Mouse (Mus musculus) heart, postnatal 0 days (tissue): Measurements from ENCODE around the gene Birc6. TPM values are rescaled to one million over a fixed set of nuclear protein-coding genes. Genes with fewer than 3 reads are reported as not detected.

Source experiments
- ATAC-seq: fragments of 200-750 bp; cut with Nextera tagmentation; 2 replicates; pipeline ENCODE4 v1.8.0; 2017; ENCODE audit warnings: low read depth, moderate number of reproducible peaks, moderate library complexity; ENCODE audit not compliant: insufficient read depth
- DNase-seq: peaks from one replicate; pipeline ENCODE4 v3.0.0-alpha.2; 2016; ENCODE audit warnings: low spot score
- H3K27ac ChIP-seq: fragments of 300-500 bp; sonication (generic); 2 replicates; pipeline ENCODE4 v1.5.1; 2014; ENCODE audit warnings: low read depth, mild to moderate bottlenecking
- H3K27me3 ChIP-seq: fragments of 300-500 bp; sonication (generic); 2 replicates; pipeline ENCODE4 v1.6.1; 2014; ENCODE audit warnings: low read length, mixed read lengths; ENCODE audit not compliant: control insufficient read depth, insufficient read depth
- H3K36me3 ChIP-seq: fragments of 300-500 bp; sonication (generic); replicated peaks from 2 replicates; pipeline ENCODE4 v1.6.1; 2014; ENCODE audit warnings: low read length, mixed read lengths; ENCODE audit not compliant: control insufficient read depth, insufficient read depth
- H3K4me1 ChIP-seq: fragments of 300-500 bp; sonication (generic); 2 replicates; pipeline ENCODE4 v1.6.1; 2014; ENCODE audit warnings: antibody characterized with exemption; ENCODE audit not compliant: control insufficient read depth, insufficient read depth
- H3K4me2 ChIP-seq: fragments of 300-500 bp; sonication (generic); 2 replicates; pipeline ENCODE4 v1.6.1; 2014; ENCODE audit warnings: low read depth, mild to moderate bottlenecking, low read length, moderate library complexity
- H3K4me3 ChIP-seq: fragments of 300-500 bp; sonication (generic); 2 replicates; pipeline ENCODE4 v1.5.1; 2014; ENCODE audit warnings: low read depth, low read length
- H3K9ac ChIP-seq: fragments of 300-500 bp; sonication (generic); replicated peaks from 2 replicates; pipeline ENCODE4 v1.6.1; 2014; ENCODE audit warnings: low read depth, low read length, mixed read lengths
- H3K9me3 ChIP-seq: fragments of 300-500 bp; sonication (generic); replicated peaks from 2 replicates; pipeline ENCODE4 v1.6.1; 2016; ENCODE audit warnings: low read length; ENCODE audit not compliant: control insufficient read depth
- CTCF ChIP-seq: IDR thresholded peaks from 2 replicates; pipeline ENCODE4 v1.5.1; 2016; ENCODE audit warnings: antibody characterized with exemption, control low read depth, low read depth
- EP300 ChIP-seq: IDR thresholded peaks from 2 replicates; pipeline ENCODE4 v1.6.1; 2016; ENCODE audit warnings: antibody characterized with exemption, low read depth
- WGBS: fragments of 180-500 bp; shearing (Covaris S2); extraction: QIAGEN DNeasy Blood & Tissue Kit; methylation state at CpG from one replicate; pipeline ENCODE4 v1.1.7; 2014; 5-methylcytosine and 5-hydroxymethylcytosine counted together
- polyA plus RNA-seq: library from polyadenylated mRNA; unstranded; fragments of >200 nt; fragmentation: Nextera tagmentation; extraction: Ambion mirVana; gene quantifications from 2 replicates; pipeline ENCODE4 v1.2.1, GENCODE M21; 2015
- total RNA-seq: library from RNA; depleted of rRNA; stranded (reverse); fragments of >200 nt; gene quantifications from 2 replicates; pipeline ENCODE4 v1.2.3, GENCODE M21; 2014; ENCODE audit warnings: low replicate concordance

The Birc6 gene
- total and polyA plus RNA-seq, 2 experiments from 2014 or later = 63.5 to 101 TPM

DNA sequence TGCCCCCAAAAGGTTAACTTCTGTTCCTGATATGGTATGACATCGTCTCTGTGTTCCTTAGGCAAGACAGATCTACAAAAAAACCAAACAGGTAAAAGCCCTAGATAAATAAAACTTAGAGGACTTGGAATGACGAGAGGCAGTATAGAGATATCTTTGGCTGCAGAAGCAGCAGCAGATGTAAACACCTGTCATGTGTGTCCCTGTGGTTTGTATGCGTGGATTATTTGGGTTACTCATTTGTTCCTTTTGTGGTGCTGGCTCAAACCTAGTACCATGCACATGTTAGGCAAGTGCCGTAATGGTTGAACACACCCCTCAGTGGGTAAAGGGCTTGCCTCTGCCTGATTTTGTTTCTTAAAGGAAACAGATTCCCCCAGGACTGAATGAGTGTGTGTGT is 27.9 kb upstream of the Birc6 start:
- Histone ChIP-seq H3K27ac (no peak overlapping the region), H3K36me3 (peaks cover 45% of the 10 kb centered on the region), H3K4me3 (no peak overlapping the region), H3K9me3 (no peaks in the 10 kb centered on the region), H3K4me1 (no peaks in the 10 kb centered on the region), H3K9ac (no peak overlapping the region), H3K27me3 (no peaks in the 10 kb centered on the region), H3K4me2 (no peak overlapping the region)
- WGBS = 77% methylated on average over 4 of the region's 4 CpGs
- DNase-seq = no peak
- no peak for TF ChIP-seq EP300
- TF ChIP-seq CTCF = no peak
- no peak for ATAC-seq

DNA sequence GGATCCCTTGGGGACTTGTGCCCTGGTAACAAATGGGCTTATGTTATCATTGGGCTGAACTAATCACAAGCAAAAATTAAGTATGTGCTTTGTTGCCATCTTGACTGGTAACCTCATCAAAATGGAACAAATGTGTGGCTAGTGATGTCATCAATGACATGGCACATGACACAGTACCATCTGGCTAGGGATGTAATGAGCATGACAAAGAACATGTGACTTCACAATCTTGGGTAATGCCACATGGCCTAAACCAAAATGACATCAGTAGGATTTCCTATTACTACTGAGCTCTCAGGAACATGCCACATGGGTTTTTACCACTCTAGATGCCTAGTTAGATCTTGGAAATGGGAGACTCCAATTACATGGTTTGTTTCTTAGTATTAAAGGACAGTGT is 27.0 kb upstream of the Birc6 start:
- Histone ChIP-seq H3K36me3 (peaks cover 36% of the 10 kb centered on the region), H3K4me1 (no peaks in the 10 kb centered on the region), H3K27me3 (no peaks in the 10 kb centered on the region), H3K4me2 (no peak overlapping the region), H3K4me3 (no peak overlapping the region), H3K9me3 (no peaks in the 10 kb centered on the region), H3K27ac (no peak overlapping the region), H3K9ac (no peak overlapping the region)
- TF ChIP-seq EP300 = no peak
- TF ChIP-seq CTCF = no peak
- DNase-seq (no peak), ATAC-seq (no peak)

DNA sequence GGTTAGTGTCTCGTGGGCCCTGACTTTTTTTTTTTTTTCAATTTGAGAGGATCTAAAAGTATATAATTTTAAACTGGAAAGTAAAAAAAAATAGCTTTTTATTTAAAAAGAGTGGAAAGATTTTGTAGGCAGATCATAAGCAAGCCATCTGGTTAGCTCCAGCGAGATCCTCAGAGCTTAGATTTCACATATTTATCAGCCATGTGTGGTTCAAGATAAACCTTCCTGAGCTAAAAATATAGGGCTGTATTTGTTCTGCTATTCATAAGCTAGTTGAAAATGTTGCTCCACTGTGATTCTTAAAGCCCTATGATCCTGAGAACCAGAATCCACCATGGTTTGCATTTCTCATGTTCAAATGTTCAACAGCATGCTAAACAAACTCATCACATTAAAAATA is 20.2 kb upstream of the Birc6 start:
- Histone ChIP-seq H3K36me3 (no peaks in the 10 kb centered on the region), H3K27me3 (no peaks in the 10 kb centered on the region), H3K9me3 (no peaks in the 10 kb centered on the region), H3K4me3 (no peak overlapping the region), H3K4me2 (no peak overlapping the region), H3K9ac (no peak overlapping the region), H3K27ac (no peak overlapping the region), H3K4me1 (no peaks in the 10 kb centered on the region)
- no peak for DNase-seq
- TF ChIP-seq CTCF (no peak), EP300 (no peak)
- ATAC-seq = no peak
- WGBS = 28% methylated on average over 2 of the region's 2 CpGs

DNA sequence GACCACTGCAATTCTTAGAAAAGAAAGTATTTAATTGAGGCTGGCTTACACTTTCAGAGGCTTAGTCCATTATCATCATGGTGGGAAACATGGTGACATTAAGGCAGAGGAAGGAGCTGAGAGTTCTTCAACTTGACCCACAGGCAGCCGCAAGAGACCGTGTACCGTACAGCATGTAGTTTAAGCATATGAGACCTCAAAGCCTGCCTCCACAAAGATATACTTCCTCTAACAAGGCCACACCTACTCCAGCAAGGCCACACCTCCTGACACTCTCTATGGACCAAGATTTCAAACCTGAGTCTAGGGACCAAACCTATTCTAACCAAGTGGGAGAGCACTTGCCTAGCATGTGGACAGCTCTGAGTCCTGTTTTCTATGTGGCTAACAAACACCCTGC is 19.5 kb upstream of the Birc6 start:
- DNase-seq (no peak), ATAC-seq (no peak)
- Histone ChIP-seq H3K9me3 (no peaks in the 10 kb centered on the region), H3K4me1 (no peaks in the 10 kb centered on the region), H3K9ac (no peak overlapping the region), H3K4me3 (no peak overlapping the region), H3K27me3 (no peaks in the 10 kb centered on the region), H3K27ac (no peak overlapping the region), H3K36me3 (no peaks in the 10 kb centered on the region), H3K4me2 (no peak overlapping the region)
- WGBS = 87% methylated on average over 3 of the region's 3 CpGs
- TF ChIP-seq EP300 (no peak), CTCF (no peak)

DNA sequence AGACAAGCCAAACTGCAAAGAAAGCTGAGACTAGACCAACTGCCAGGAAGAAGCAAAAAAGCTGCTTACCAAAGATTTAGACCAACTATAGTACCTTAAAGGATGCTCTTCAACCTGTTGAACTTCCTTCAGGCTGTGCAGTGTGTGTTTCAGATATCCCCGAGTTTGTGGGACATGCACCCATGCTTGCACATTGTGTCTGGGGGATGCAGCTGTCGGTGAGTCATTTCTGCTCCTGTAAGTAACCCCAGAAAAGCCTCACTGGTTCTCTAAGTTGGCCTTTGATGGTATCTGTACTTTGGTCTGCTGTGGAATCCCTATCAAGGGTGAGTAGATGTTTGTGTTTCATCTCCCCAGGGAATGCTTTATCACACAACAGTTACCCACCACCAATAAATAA is 15.8 kb upstream of the Birc6 start:
- no peak overlapping the region for H3K4me2 ChIP-seq
- H3K4me1 ChIP-seq = no peaks in the 10 kb centered on the region
- no peaks in the 10 kb centered on the region for H3K27me3 ChIP-seq
- DNase-seq (no peak), ATAC-seq (no peak)
- H3K4me3 ChIP-seq = no peak overlapping the region
- H3K27ac ChIP-seq = no peak overlapping the region
- H3K36me3 ChIP-seq = no peaks in the 10 kb centered on the region
- no peak overlapping the region for H3K9ac ChIP-seq
- TF ChIP-seq CTCF (no peak), EP300 (no peak)
- 74% methylated on average over 2 of the region's 2 CpGs for WGBS
- no peaks in the 10 kb centered on the region for H3K9me3 ChIP-seq
